Mouse (Mus musculus) limb, embryonic 13.5 days (tissue): Measurements from ENCODE around the gene AI597479. TPM values are rescaled to one million over a fixed set of nuclear protein-coding genes. Genes with fewer than 3 reads are reported as not detected.
A peak's percentile ranks its signal among the peaks of the same experiment; 100 is the strongest.
"Not testable (repeated sequence)": the region's sequence is repeated elsewhere in the genome, so short reads cannot be mapped to it uniquely, and the experiment has no call there.

Experiments
- ATAC-seq: fragments of 200-750 bp; cut with Nextera tagmentation; 2 replicates; pipeline ENCODE4 v1.8.0; 2017; ENCODE audit warnings: low read depth, moderate number of reproducible peaks, moderate TSS enrichment; ENCODE audit not compliant: low FRiP score
- H3K27ac ChIP-seq: fragments of 300-500 bp; sonication (generic); 2 replicates; pipeline ENCODE4 v1.5.1; 2015; ENCODE audit warnings: inconsistent platforms, mild to moderate bottlenecking, moderate library complexity
- H3K27me3 ChIP-seq: fragments of 300-500 bp; sonication (generic); 2 replicates; pipeline ENCODE4 v1.6.1; 2015; ENCODE audit warnings: mild to moderate bottlenecking, inconsistent platforms
- H3K36me3 ChIP-seq: fragments of 300-500 bp; sonication (generic); 2 replicates; pipeline ENCODE4 v1.6.1; 2015; ENCODE audit warnings: inconsistent platforms, mild to moderate bottlenecking, moderate library complexity
- H3K4me1 ChIP-seq: fragments of 300-500 bp; sonication (generic); 2 replicates; pipeline ENCODE4 v1.6.1; 2015; ENCODE audit warnings: inconsistent platforms
- H3K4me2 ChIP-seq: fragments of 300-500 bp; sonication (generic); replicated peaks from 2 replicates; pipeline ENCODE4 v1.6.1; 2015; ENCODE audit warnings: inconsistent platforms, mild to moderate bottlenecking, moderate library complexity
- H3K4me3 ChIP-seq: fragments of 300-500 bp; sonication (generic); 2 replicates; pipeline ENCODE4 v1.5.1; 2015; ENCODE audit warnings: moderate library complexity, mild to moderate bottlenecking, inconsistent platforms
- H3K9ac ChIP-seq: fragments of 300-500 bp; sonication (generic); 2 replicates; pipeline ENCODE4 v1.6.1; 2015; ENCODE audit warnings: mild to moderate bottlenecking, inconsistent platforms
- H3K9me3 ChIP-seq: fragments of 300-500 bp; sonication (generic); 2 replicates; pipeline ENCODE4 v1.6.1; 2016; ENCODE audit warnings: inconsistent platforms
- WGBS: fragments of 180-500 bp; shearing (Covaris S2); methylation state at CpG from one replicate; pipeline ENCODE4 v1.1.7; 2015; 5-methylcytosine and 5-hydroxymethylcytosine counted together
- polyA plus RNA-seq: library from polyadenylated mRNA; unstranded; fragments of >200 nt; fragmentation: Nextera tagmentation; extraction: Ambion mirVana; gene quantifications from 2 replicates; pipeline ENCODE4 v1.2.1, GENCODE M21; 2015

The AI597479 gene
- polyA plus RNA-seq, 1 experiment from 2014 or later: 38.1 TPM

- H3K4me3 ChIP-seq: no peak overlapping the region
- H3K4me2 ChIP-seq: no peak overlapping the region
- H3K27me3 ChIP-seq: no peaks in the 10 kb centered on the region
- 76% methylated on average over 8 of the region's 8 CpGs for WGBS
- no peak overlapping the region for H3K27ac ChIP-seq
- no peaks in the 10 kb centered on the region for H3K9me3 ChIP-seq
- no peak for ATAC-seq
- 0 out of 2 replicates have a peak, but pooled peaks cover 3% of the 10 kb centered on the region for H3K4me1 ChIP-seq
- no peak overlapping the region for H3K9ac ChIP-seq
- H3K36me3 ChIP-seq: peaks cover 32% of the 10 kb centered on the region
These were observed 29.5 kb downstream of the AI597479 start for GRCm38 (mm10) chr1:43127820-43128610.

GRCm38 (mm10) chr1:43130219-43130981 is 31.9 kb downstream of the AI597479 start:
- Histone ChIP-seq H3K4me1 (0 out of 2 replicates have a peak, but pooled peaks cover 3% of the 10 kb centered on the region), H3K9me3 (no peaks in the 10 kb centered on the region), H3K36me3 (peaks cover 16% of the 10 kb centered on the region), H3K4me3 (no peak overlapping the region), H3K9ac (no peak overlapping the region), H3K27me3 (no peaks in the 10 kb centered on the region), H3K4me2 (no peak overlapping the region), H3K27ac (no peak overlapping the region)
- WGBS: 81% methylated on average over 5 of the region's 5 CpGs
- no peak for ATAC-seq

- no peak for ATAC-seq
- WGBS: 86% methylated on average over 9 of the region's 9 CpGs
- no peaks in the 10 kb centered on the region for H3K27me3 ChIP-seq
These were observed 33.1 kb downstream of the AI597479 start for GRCm38 (mm10) chr1:43131591-43131990.

GRCm38 (mm10) chr1:43136488-43137029 is 38.0 kb downstream of the AI597479 start:
- not testable (repeated sequence) for ATAC-seq, H3K27me3 ChIP-seq, H3K9me3 ChIP-seq

More at GRCm38 (mm10) chr1:43131591-43131990, 33.1 kb downstream of the AI597479 start:
- no peaks in the 10 kb centered on the region for H3K9me3 ChIP-seq
- no peak overlapping the region for H3K4me2 ChIP-seq
- peaks cover 20% of the 10 kb centered on the region for H3K36me3 ChIP-seq
- H3K4me1 ChIP-seq: 0 out of 2 replicates have a peak, but pooled peaks cover 3% of the 10 kb centered on the region
- H3K27ac ChIP-seq: no peak overlapping the region
- no peak overlapping the region for H3K4me3 ChIP-seq
- no peak overlapping the region for H3K9ac ChIP-seq

GRCm38 (mm10) chr1:43137334-43137733 is 38.8 kb downstream of the AI597479 start:
- Histone ChIP-seq H3K4me1 (no peaks in the 10 kb centered on the region), H3K27ac (no peak overlapping the region), H3K9me3 (no peaks in the 10 kb centered on the region), H3K4me2 (no peak overlapping the region), H3K36me3 (peaks cover 13% of the 10 kb centered on the region), H3K4me3 (no peak overlapping the region), H3K27me3 (no peaks in the 10 kb centered on the region), H3K9ac (no peak overlapping the region)
- ATAC-seq: no peak
- 64% methylated on average over 5 of the region's 5 CpGs for WGBS

More at GRCm38 (mm10) chr1:43136488-43137029, 38.0 kb downstream of the AI597479 start:
- WGBS: 70% methylated on average over 2 of the region's 2 CpGs
- not testable (repeated sequence) for H3K9ac ChIP-seq, H3K4me2 ChIP-seq, H3K4me3 ChIP-seq, H3K27ac ChIP-seq, H3K4me1 ChIP-seq
- H3K36me3 ChIP-seq: peaks cover 13% of the 10 kb centered on the region

GRCm38 (mm10) chr1:43138268-43138812 is 39.8 kb downstream of the AI597479 start:
- Histone ChIP-seq H3K4me3 (no peak overlapping the region), H3K9me3 (no peaks in the 10 kb centered on the region), H3K27me3 (no peaks in the 10 kb centered on the region), H3K4me1 (no peaks in the 10 kb centered on the region), H3K27ac (no peak overlapping the region), H3K9ac (no peak overlapping the region), H3K36me3 (peaks cover 13% of the 10 kb centered on the region), H3K4me2 (no peak overlapping the region)
- no peak for ATAC-seq
- 73% methylated on average over 15 of the region's 15 CpGs for WGBS

GRCm38 (mm10) chr1:43139587-43140266 is 41.2 kb downstream of the AI597479 start:
- H3K9ac ChIP-seq: no peak overlapping the region
- H3K4me2 ChIP-seq: no peak overlapping the region
- no peaks in the 10 kb centered on the region for H3K27me3 ChIP-seq
- no peak overlapping the region for H3K27ac ChIP-seq
- H3K9me3 ChIP-seq: no peaks in the 10 kb centered on the region
- no peaks in the 10 kb centered on the region for H3K4me1 ChIP-seq
- H3K4me3 ChIP-seq: no peak overlapping the region
- WGBS: 52% methylated on average over 8 of the region's 8 CpGs
- peaks cover 13% of the 10 kb centered on the region for H3K36me3 ChIP-seq
- peak; percentile 73 for ATAC-seq

GRCm38 (mm10) chr1:43141555-43141961 is 43.0 kb downstream of the AI597479 start:
- Histone ChIP-seq H3K4me2 (no peak overlapping the region), H3K27ac (no peak overlapping the region), H3K9ac (no peak overlapping the region), H3K9me3 (no peaks in the 10 kb centered on the region), H3K4me1 (no peaks in the 10 kb centered on the region), H3K27me3 (no peaks in the 10 kb centered on the region), H3K4me3 (no peak overlapping the region), H3K36me3 (peaks cover 9% of the 10 kb centered on the region)
- 80% methylated on average over 11 of the region's 11 CpGs for WGBS
- ATAC-seq: no peak

GRCm38 (mm10) chr1:43142849-43143248 is 44.3 kb downstream of the AI597479 start:
- 73% methylated on average over 6 of the region's 6 CpGs for WGBS
- H3K27ac ChIP-seq: no peak overlapping the region
- H3K4me1 ChIP-seq: no peaks in the 10 kb centered on the region
- H3K4me2 ChIP-seq: no peak overlapping the region
- H3K27me3 ChIP-seq: no peaks in the 10 kb centered on the region
- no peaks in the 10 kb centered on the region for H3K9me3 ChIP-seq
- H3K4me3 ChIP-seq: no peak overlapping the region
- ATAC-seq: no peak
- 0 out of 2 replicates have a peak, but pooled peaks cover 2% of the 10 kb centered on the region for H3K36me3 ChIP-seq
- H3K9ac ChIP-seq: no peak overlapping the region

GRCm38 (mm10) chr1:43143284-43143683 is 44.8 kb downstream of the AI597479 start:
- WGBS: 76% methylated on average over 4 of the region's 4 CpGs
- H3K4me1 ChIP-seq: no peaks in the 10 kb centered on the region
- no peak overlapping the region for H3K9ac ChIP-seq
- no peak overlapping the region for H3K4me2 ChIP-seq
- H3K4me3 ChIP-seq: no peak overlapping the region
- H3K27ac ChIP-seq: no peak overlapping the region
- no peak for ATAC-seq
- no peaks in the 10 kb centered on the region for H3K9me3 ChIP-seq
- H3K27me3 ChIP-seq: no peaks in the 10 kb centered on the region
- H3K36me3 ChIP-seq: peaks cover 2% of the 10 kb centered on the region; the same call in 1 of the 2 replicates

- no peak for ATAC-seq
- Histone ChIP-seq H3K4me3 (no peak overlapping the region), H3K9me3 (no peaks in the 10 kb centered on the region), H3K27ac (no peak overlapping the region), H3K9ac (no peak overlapping the region), H3K27me3 (no peaks in the 10 kb centered on the region), H3K4me1 (no peaks in the 10 kb centered on the region), H3K36me3 (peaks cover 2% of the 10 kb centered on the region; the same call in 1 of the 2 replicates), H3K4me2 (no peak overlapping the region)
- WGBS: 92% methylated on average over 4 of the region's 4 CpGs
These were observed 45.3 kb downstream of the AI597479 start for GRCm38 (mm10) chr1:43143791-43144190.
